Mouse (Mus musculus): ENCODE measurements around the gene Hmga2. TPM values are rescaled to one million over a fixed set of nuclear protein-coding genes. Genes with fewer than 3 reads are reported as not detected.

The Hmga2 gene
- polyA plus RNA-seq, 1 experiment from 2014 or later, result 48.2 TPM

DNA sequence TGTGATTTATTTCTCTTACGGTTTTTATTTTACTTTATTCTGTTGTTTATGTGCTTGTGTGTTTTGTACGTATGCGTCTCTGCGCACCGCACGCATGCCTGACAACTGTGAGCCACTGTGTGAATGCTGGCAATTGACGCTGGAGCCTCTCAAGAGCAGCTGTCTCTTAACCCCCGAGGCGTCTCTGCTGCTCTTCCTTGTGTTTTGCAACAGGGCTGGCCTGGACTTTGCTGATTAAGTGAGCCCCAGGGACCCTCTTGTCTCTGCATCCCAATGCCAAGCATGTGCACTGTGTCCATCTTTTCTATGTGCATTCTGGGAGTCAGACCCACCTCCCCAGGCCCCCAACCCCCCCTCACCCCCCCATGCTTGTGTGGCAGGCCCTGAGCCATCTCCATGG is 24.5 kb upstream of the Hmga2 start:
- H3K27ac ChIP-seq (ENCODE audit: low read depth, low read length), result no peak overlapping the region
- no peak for ATAC-seq (replicated peaks; ENCODE audit: low FRiP score)
- no peaks in the 10 kb centered on the region for H3K9me3 ChIP-seq (ENCODE audit: control insufficient read depth, low read length)
- DNase-seq (ENCODE audit: low spot score), result no peak
- 84% methylated on average over 9 of the region's 9 CpGs for WGBS
- no peaks in the 10 kb centered on the region for H3K36me3 ChIP-seq (ENCODE audit: control insufficient read depth, insufficient read depth, low read length)
- H3K9ac ChIP-seq (ENCODE audit: low read depth, low read length), result no peak overlapping the region
- H3K4me2 ChIP-seq, result no peak overlapping the region
- H3K27me3 ChIP-seq (replicated peaks; ENCODE audit: control insufficient read depth, insufficient read depth, low read length), result no peaks in the 10 kb centered on the region
- no peaks in the 10 kb centered on the region for H3K4me1 ChIP-seq (replicated peaks; ENCODE audit: control insufficient read depth, insufficient read depth, low read length)
- H3K4me3 ChIP-seq (ENCODE audit: low read depth, low read length), result no peak overlapping the region

DNA sequence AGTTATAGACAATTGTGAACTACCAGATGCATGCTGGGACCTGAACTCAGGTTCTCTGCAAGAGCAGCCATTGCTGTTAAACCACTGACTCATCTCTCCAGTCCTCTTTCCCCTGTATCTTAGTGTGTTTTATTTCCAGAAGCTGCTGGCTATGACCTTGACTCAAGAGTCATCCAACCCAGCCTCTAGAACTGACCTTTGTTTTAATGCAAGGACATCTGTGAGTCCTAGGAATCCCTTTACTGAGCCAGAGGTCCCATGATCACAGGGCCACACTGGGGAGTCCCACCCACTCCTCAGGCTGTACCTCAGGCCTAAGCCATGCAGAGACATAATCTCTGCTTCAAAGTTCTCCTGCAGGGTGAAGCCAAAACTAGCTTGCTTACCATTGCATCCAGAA is 21.8 kb upstream of the Hmga2 start:
- H3K27ac ChIP-seq (ENCODE audit: low read depth, low read length), result no peak overlapping the region
- no peaks in the 10 kb centered on the region for H3K36me3 ChIP-seq (ENCODE audit: control insufficient read depth, insufficient read depth, low read length)
- no peaks in the 10 kb centered on the region for H3K4me1 ChIP-seq (replicated peaks; ENCODE audit: control insufficient read depth, insufficient read depth, low read length)
- DNase-seq (ENCODE audit: low spot score) (no peak), ATAC-seq (replicated peaks; ENCODE audit: low FRiP score) (no peak)
- H3K4me2 ChIP-seq, result no peak overlapping the region
- no peaks in the 10 kb centered on the region for H3K9me3 ChIP-seq (ENCODE audit: control insufficient read depth, low read length)
- no peak overlapping the region for H3K4me3 ChIP-seq (ENCODE audit: low read depth, low read length)
- no peak overlapping the region for H3K9ac ChIP-seq (ENCODE audit: low read depth, low read length)
- no peaks in the 10 kb centered on the region for H3K27me3 ChIP-seq (replicated peaks; ENCODE audit: control insufficient read depth, insufficient read depth, low read length)

DNA sequence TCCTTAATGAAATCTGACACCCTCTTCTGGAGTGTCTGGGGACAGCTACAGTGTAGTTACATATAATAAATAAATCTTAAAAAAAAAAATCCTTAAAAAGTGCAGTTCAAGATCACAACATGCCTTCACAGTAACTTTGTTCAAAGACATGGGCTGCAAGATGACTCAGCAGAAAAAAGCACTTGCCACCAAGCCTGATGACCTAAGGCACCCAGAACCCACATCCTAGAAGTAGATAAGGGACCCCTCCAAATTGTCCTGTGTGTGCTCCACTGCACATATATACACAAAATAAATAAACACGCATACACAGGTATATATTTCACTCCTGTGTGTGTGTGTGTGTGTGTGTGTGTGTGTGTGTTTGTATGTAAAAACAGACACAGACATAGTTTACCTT is 18.4 kb upstream of the Hmga2 start:
- Histone ChIP-seq H3K27me3 (replicated peaks; ENCODE audit: control insufficient read depth, insufficient read depth, low read length) (no peaks in the 10 kb centered on the region), H3K4me2 (no peak overlapping the region), H3K4me1 (replicated peaks; ENCODE audit: control insufficient read depth, insufficient read depth, low read length) (no peaks in the 10 kb centered on the region), H3K36me3 (ENCODE audit: control insufficient read depth, insufficient read depth, low read length) (no peaks in the 10 kb centered on the region), H3K9ac (ENCODE audit: low read depth, low read length) (no peak overlapping the region), H3K9me3 (ENCODE audit: control insufficient read depth, low read length) (no peaks in the 10 kb centered on the region), H3K4me3 (ENCODE audit: low read depth, low read length) (no peak overlapping the region), H3K27ac (ENCODE audit: low read depth, low read length) (no peak overlapping the region)
- no peak for DNase-seq (ENCODE audit: low spot score)
- ATAC-seq (replicated peaks; ENCODE audit: low FRiP score), result no peak
- 85% methylated on average over 1 of the region's 1 CpGs for WGBS

DNA sequence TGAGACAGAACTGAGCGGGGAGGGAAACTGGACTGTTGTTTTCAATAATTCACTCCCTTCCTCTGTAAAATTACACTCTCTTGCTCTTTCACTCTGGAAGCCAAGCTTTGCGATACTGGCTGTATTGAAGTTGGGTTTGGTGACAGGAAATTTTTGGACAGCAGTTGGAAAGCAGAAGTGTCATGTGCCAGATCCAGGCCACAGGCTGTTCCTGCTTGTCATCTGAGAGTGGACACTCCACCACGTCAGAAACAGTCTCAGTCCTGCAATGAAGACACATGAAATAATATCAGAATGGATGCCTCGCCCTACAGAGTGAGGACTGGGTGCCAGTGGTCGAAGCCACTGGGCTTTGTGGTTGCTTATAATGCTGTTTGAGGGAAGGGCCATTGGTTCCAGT is 15.2 kb upstream of the Hmga2 start:
- WGBS, result 68% methylated on average over 5 of the region's 5 CpGs
- Histone ChIP-seq H3K4me2 (no peak overlapping the region), H3K27ac (ENCODE audit: low read depth, low read length) (no peak overlapping the region), H3K27me3 (replicated peaks; ENCODE audit: control insufficient read depth, insufficient read depth, low read length) (no peaks in the 10 kb centered on the region), H3K36me3 (ENCODE audit: control insufficient read depth, insufficient read depth, low read length) (no peaks in the 10 kb centered on the region), H3K9me3 (ENCODE audit: control insufficient read depth, low read length) (peaks cover 5% of the 10 kb centered on the region), H3K4me1 (replicated peaks; ENCODE audit: control insufficient read depth, insufficient read depth, low read length) (no peaks in the 10 kb centered on the region), H3K9ac (ENCODE audit: low read depth, low read length) (no peak overlapping the region), H3K4me3 (ENCODE audit: low read depth, low read length) (no peak overlapping the region)
- no peak for ATAC-seq (replicated peaks; ENCODE audit: low FRiP score)
- DNase-seq (ENCODE audit: low spot score), result no peak

DNA sequence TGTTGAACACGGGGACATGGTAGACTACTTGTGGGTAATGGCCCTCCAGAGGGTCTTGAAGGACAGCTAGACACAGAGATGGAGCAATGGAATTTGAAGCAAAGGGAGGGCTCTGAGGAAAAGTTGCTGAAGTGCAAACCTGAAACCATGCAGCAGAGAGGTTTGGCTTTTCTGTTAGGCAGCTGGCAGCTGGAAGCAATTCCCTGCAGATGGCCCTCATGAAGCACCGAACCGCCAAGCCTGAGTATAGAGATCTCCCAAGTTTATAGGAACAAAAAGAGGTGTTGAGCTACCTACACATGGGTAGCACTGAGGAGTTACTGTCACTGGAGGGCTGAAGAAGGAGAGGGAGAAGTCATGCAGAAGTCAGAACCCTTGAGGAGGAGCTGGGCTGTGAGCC is 13.3 kb upstream of the Hmga2 start:
- H3K27me3 ChIP-seq (replicated peaks; ENCODE audit: control insufficient read depth, insufficient read depth, low read length), result no peaks in the 10 kb centered on the region
- DNase-seq (ENCODE audit: low spot score) (no peak), ATAC-seq (replicated peaks; ENCODE audit: low FRiP score) (no peak)

DNA sequence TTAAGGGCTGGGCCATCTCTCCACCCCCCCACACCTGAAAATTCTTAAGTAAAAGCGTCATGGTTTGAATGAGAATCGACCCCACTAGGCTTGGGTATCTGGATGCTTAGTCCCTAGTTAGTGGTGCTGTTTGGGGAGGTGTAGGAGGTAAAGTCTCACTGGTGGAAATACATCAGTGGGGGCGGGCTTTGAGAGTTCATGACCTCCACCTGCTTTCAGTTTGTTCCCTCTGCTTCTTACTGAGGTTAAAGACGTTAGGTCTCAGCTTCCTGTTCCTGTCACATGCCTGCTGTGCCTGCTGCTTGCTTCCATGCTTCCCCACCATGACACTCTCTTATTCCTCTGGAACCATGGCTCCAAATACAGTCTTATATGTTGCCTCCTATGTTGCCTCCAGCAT is 12.3 kb upstream of the Hmga2 start:
- Histone ChIP-seq H3K9ac (ENCODE audit: low read depth, low read length) (no peak overlapping the region), H3K4me3 (ENCODE audit: low read depth, low read length) (no peak overlapping the region), H3K36me3 (ENCODE audit: control insufficient read depth, insufficient read depth, low read length) (no peaks in the 10 kb centered on the region), H3K4me2 (no peak overlapping the region), H3K27me3 (replicated peaks; ENCODE audit: control insufficient read depth, insufficient read depth, low read length) (no peaks in the 10 kb centered on the region), H3K9me3 (ENCODE audit: control insufficient read depth, low read length) (peaks cover 5% of the 10 kb centered on the region), H3K4me1 (replicated peaks; ENCODE audit: control insufficient read depth, insufficient read depth, low read length) (no peaks in the 10 kb centered on the region), H3K27ac (ENCODE audit: low read depth, low read length) (no peak overlapping the region)
- no peak for ATAC-seq (replicated peaks; ENCODE audit: low FRiP score)
- no peak for DNase-seq (ENCODE audit: low spot score)
- 70% methylated on average over 4 of the region's 4 CpGs for WGBS

More for the DNA sequence above, 13.3 kb upstream of the Hmga2 start:
- 85% methylated on average over 3 of the region's 3 CpGs for WGBS
- H3K4me1 ChIP-seq (replicated peaks; ENCODE audit: control insufficient read depth, insufficient read depth, low read length), result no peaks in the 10 kb centered on the region
- H3K36me3 ChIP-seq (ENCODE audit: control insufficient read depth, insufficient read depth, low read length), result no peaks in the 10 kb centered on the region
- H3K27ac ChIP-seq (ENCODE audit: low read depth, low read length), result no peak overlapping the region
- peaks cover 5% of the 10 kb centered on the region for H3K9me3 ChIP-seq (ENCODE audit: control insufficient read depth, low read length)
- no peak overlapping the region for H3K9ac ChIP-seq (ENCODE audit: low read depth, low read length)
- H3K4me2 ChIP-seq, result no peak overlapping the region
- no peak overlapping the region for H3K4me3 ChIP-seq (ENCODE audit: low read depth, low read length)

DNA sequence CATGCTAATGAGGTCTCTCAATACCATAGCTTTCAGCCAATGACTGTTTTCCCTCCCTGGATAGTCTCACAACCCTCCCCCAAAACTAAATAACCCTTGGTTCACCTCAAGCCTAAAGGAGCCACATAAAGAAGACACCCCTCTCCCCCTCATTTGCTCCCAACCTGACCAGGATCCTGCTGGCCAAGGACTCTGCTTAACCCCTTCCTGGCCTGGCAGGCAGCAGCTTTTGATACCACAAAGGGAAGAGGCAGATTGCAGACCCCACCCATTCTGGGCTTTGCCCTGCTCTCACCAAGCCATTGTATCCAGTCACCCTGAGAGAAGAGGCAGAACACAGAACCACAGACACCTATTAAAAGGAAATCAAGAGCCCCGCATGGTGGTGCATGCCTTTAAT is 11.6 kb upstream of the Hmga2 start:
- Histone ChIP-seq H3K4me3 (ENCODE audit: low read depth, low read length) (no peak overlapping the region), H3K36me3 (ENCODE audit: control insufficient read depth, insufficient read depth, low read length) (no peaks in the 10 kb centered on the region), H3K9me3 (ENCODE audit: control insufficient read depth, low read length) (peaks cover 5% of the 10 kb centered on the region), H3K4me1 (replicated peaks; ENCODE audit: control insufficient read depth, insufficient read depth, low read length) (no peaks in the 10 kb centered on the region), H3K27ac (ENCODE audit: low read depth, low read length) (no peak overlapping the region), H3K4me2 (no peak overlapping the region), H3K9ac (ENCODE audit: low read depth, low read length) (no peak overlapping the region), H3K27me3 (replicated peaks; ENCODE audit: control insufficient read depth, insufficient read depth, low read length) (no peaks in the 10 kb centered on the region)
- DNase-seq (ENCODE audit: low spot score), result no peak
- 100% methylated on average over 1 of the region's 1 CpGs for whole genome bisulfite sequencing
- ATAC-seq (replicated peaks; ENCODE audit: low FRiP score), result no peak

DNA sequence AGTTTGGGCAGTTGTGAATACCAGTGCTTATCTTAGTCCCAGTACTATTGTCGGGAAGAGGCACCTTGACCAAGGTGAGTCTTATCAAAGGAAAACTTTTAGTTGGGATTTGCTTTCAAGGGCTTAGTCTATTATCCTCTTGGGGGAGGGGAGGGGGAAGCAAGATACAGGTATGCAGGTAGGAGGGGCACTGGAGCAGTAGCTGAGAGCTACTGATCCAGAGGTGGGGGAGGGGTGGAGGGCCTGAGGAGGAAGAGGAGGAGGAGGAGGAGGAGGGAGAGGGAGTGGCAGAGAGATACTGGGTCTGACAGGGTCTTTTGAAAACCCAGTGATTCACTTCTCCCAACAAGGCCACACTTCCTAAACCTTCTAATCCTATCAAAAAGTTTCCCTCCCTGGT is 9.2 kb upstream of the Hmga2 start:
- Histone ChIP-seq H3K27ac (ENCODE audit: low read depth, low read length) (no peak overlapping the region), H3K9ac (ENCODE audit: low read depth, low read length) (no peak overlapping the region), H3K4me2 (no peak overlapping the region), H3K36me3 (ENCODE audit: control insufficient read depth, insufficient read depth, low read length) (no peaks in the 10 kb centered on the region), H3K4me1 (replicated peaks; ENCODE audit: control insufficient read depth, insufficient read depth, low read length) (no peaks in the 10 kb centered on the region), H3K27me3 (replicated peaks; ENCODE audit: control insufficient read depth, insufficient read depth, low read length) (no peaks in the 10 kb centered on the region), H3K4me3 (ENCODE audit: low read depth, low read length) (no peak overlapping the region), H3K9me3 (ENCODE audit: control insufficient read depth, low read length) (peaks cover 5% of the 10 kb centered on the region)
- DNase-seq (ENCODE audit: low spot score), result no peak
- WGBS, result 59% methylated on average over 1 of the region's 1 CpGs
- no peak for ATAC-seq (replicated peaks; ENCODE audit: low FRiP score)

DNA sequence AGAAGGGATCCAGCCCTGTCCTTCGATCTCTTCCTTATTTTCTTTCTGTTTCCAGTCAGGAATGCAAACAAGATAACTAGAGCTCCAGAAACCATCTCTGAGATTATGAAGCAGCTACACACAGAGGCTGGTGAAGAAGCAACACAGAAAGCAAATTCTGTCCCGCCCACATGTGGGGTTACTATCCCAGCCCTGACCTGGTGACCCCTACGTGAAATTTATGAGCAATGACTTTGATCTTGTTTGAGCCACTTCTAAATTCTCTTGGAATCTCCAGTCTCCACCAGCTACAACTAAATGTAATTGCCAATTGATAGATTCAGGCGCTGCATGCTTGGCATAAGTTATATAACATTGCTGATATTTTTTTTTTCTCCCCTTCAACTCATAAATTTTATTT is 7.9 kb upstream of the Hmga2 start:
- H3K27me3 ChIP-seq (replicated peaks; ENCODE audit: control insufficient read depth, insufficient read depth, low read length), result no peaks in the 10 kb centered on the region
- H3K27ac ChIP-seq (ENCODE audit: low read depth, low read length), result no peak overlapping the region
- H3K9ac ChIP-seq (ENCODE audit: low read depth, low read length), result no peak overlapping the region
- 59% methylated on average over 4 of the region's 4 CpGs for WGBS
- H3K4me3 ChIP-seq (ENCODE audit: low read depth, low read length), result no peak overlapping the region
- no peaks in the 10 kb centered on the region for H3K36me3 ChIP-seq (ENCODE audit: control insufficient read depth, insufficient read depth, low read length)
- ATAC-seq (replicated peaks; ENCODE audit: low FRiP score) (no peak), DNase-seq (ENCODE audit: low spot score) (no peak)
- no peaks in the 10 kb centered on the region for H3K4me1 ChIP-seq (replicated peaks; ENCODE audit: control insufficient read depth, insufficient read depth, low read length)
- peaks cover 5% of the 10 kb centered on the region for H3K9me3 ChIP-seq (ENCODE audit: control insufficient read depth, low read length)
- no peak overlapping the region for H3K4me2 ChIP-seq
